Mouse (Mus musculus) heart, postnatal 0 days (tissue): Measurements from ENCODE around the gene Smarce1. TPM values are rescaled to one million over a fixed set of nuclear protein-coding genes. Genes with fewer than 3 reads are reported as not detected.

ENCODE experiments used
- ATAC-seq: fragments of 200-750 bp; cut with Nextera tagmentation; 2 replicates; pipeline ENCODE4 v1.8.0; 2017; ENCODE audit warnings: low read depth, moderate number of reproducible peaks, moderate library complexity; ENCODE audit not compliant: insufficient read depth
- DNase-seq: peaks from one replicate; pipeline ENCODE4 v3.0.0-alpha.2; 2016; ENCODE audit warnings: low spot score
- H3K27ac ChIP-seq: fragments of 300-500 bp; sonication (generic); 2 replicates; pipeline ENCODE4 v1.5.1; 2014; ENCODE audit warnings: low read depth, mild to moderate bottlenecking
- H3K27me3 ChIP-seq: fragments of 300-500 bp; sonication (generic); 2 replicates; pipeline ENCODE4 v1.6.1; 2014; ENCODE audit warnings: low read length, mixed read lengths; ENCODE audit not compliant: control insufficient read depth, insufficient read depth
- H3K36me3 ChIP-seq: fragments of 300-500 bp; sonication (generic); replicated peaks from 2 replicates; pipeline ENCODE4 v1.6.1; 2014; ENCODE audit warnings: low read length, mixed read lengths; ENCODE audit not compliant: control insufficient read depth, insufficient read depth
- H3K4me1 ChIP-seq: fragments of 300-500 bp; sonication (generic); 2 replicates; pipeline ENCODE4 v1.6.1; 2014; ENCODE audit warnings: antibody characterized with exemption; ENCODE audit not compliant: control insufficient read depth, insufficient read depth
- H3K4me2 ChIP-seq: fragments of 300-500 bp; sonication (generic); 2 replicates; pipeline ENCODE4 v1.6.1; 2014; ENCODE audit warnings: low read depth, mild to moderate bottlenecking, low read length, moderate library complexity
- H3K4me3 ChIP-seq: fragments of 300-500 bp; sonication (generic); 2 replicates; pipeline ENCODE4 v1.5.1; 2014; ENCODE audit warnings: low read depth, low read length
- H3K9ac ChIP-seq: fragments of 300-500 bp; sonication (generic); replicated peaks from 2 replicates; pipeline ENCODE4 v1.6.1; 2014; ENCODE audit warnings: low read depth, low read length, mixed read lengths
- H3K9me3 ChIP-seq: fragments of 300-500 bp; sonication (generic); replicated peaks from 2 replicates; pipeline ENCODE4 v1.6.1; 2016; ENCODE audit warnings: low read length; ENCODE audit not compliant: control insufficient read depth
- CTCF ChIP-seq: IDR thresholded peaks from 2 replicates; pipeline ENCODE4 v1.5.1; 2016; ENCODE audit warnings: antibody characterized with exemption, control low read depth, low read depth
- EP300 ChIP-seq: IDR thresholded peaks from 2 replicates; pipeline ENCODE4 v1.6.1; 2016; ENCODE audit warnings: antibody characterized with exemption, low read depth
- WGBS: fragments of 180-500 bp; shearing (Covaris S2); extraction: QIAGEN DNeasy Blood & Tissue Kit; methylation state at CpG from one replicate; pipeline ENCODE4 v1.1.7; 2014; 5-methylcytosine and 5-hydroxymethylcytosine counted together
- polyA plus RNA-seq: library from polyadenylated mRNA; unstranded; fragments of >200 nt; fragmentation: Nextera tagmentation; extraction: Ambion mirVana; gene quantifications from 2 replicates; pipeline ENCODE4 v1.2.1, GENCODE M21; 2015
- total RNA-seq: library from RNA; depleted of rRNA; stranded (reverse); fragments of >200 nt; gene quantifications from 2 replicates; pipeline ENCODE4 v1.2.3, GENCODE M21; 2014; ENCODE audit warnings: low replicate concordance

The Smarce1 gene
- total and polyA plus RNA-seq, 2 experiments from 2014 or later, result 96.9 to 126 TPM

DNA sequence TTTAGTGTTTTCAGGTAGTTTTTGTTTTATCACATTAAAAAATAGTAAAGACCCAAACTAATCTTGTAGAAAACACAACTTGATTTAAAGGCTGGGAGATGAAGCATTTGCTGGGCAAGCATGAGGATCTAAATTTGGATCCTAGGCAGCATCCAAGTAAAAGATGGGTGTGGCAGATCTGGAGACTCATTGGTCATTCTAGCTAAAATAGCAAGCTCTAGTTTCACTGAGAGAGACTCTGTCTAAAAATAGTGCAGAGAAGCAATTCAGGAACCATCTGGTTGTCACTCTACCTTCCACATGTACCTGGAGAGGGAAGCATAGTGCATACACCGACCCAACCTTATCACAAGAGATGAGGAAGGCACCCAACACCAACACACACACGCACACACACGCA is 14.6 kb downstream of the Smarce1 start:
- peak; percentile 75 for DNase-seq
- Histone ChIP-seq H3K36me3 (peaks cover 96% of the 10 kb centered on the region), H3K9me3 (no peaks in the 10 kb centered on the region), H3K27ac (no peak overlapping the region), H3K9ac (no peak overlapping the region), H3K4me3 (no peak overlapping the region), H3K27me3 (no peaks in the 10 kb centered on the region), H3K4me2 (no peak overlapping the region), H3K4me1 (0 out of 2 replicates have a peak, but pooled peaks cover 4% of the 10 kb centered on the region)
- WGBS, result 60% methylated on average over 3 of the region's 3 CpGs
- peak; percentile 55 for ATAC-seq
- no peak for TF ChIP-seq CTCF
- no peak for TF ChIP-seq EP300

DNA sequence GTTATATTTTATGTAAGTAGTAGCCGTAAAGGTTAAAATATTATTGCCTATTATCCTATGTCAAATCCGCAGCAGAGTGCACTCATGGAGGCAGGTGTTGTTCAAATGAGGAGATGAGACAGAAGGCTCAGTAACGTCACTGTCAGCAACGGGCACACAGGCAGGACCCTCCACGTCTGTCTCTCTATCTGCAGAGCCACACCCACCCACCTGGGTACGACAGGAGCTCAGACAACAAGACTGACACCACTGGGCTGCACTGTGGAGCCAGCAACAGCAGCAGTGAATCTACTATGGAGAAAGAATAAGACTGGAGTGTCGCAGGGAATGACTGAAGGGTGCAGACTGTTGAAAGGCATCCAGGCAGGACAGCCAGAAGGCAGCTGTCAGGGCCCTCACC is 18.1 kb downstream of the Smarce1 start:
- Histone ChIP-seq H3K9me3 (no peaks in the 10 kb centered on the region), H3K27me3 (no peaks in the 10 kb centered on the region), H3K9ac (no peak overlapping the region), H3K36me3 (peaks cover 77% of the 10 kb centered on the region), H3K4me1 (0 out of 2 replicates have a peak, but pooled peaks cover 5% of the 10 kb centered on the region), H3K27ac (no peak overlapping the region), H3K4me3 (no peak overlapping the region), H3K4me2 (no peak overlapping the region)
- ATAC-seq, result no peak
- WGBS, result 73% methylated on average over 7 of the region's 7 CpGs
- no peak for DNase-seq
- TF ChIP-seq EP300, result no peak
- no peak for TF ChIP-seq CTCF

DNA sequence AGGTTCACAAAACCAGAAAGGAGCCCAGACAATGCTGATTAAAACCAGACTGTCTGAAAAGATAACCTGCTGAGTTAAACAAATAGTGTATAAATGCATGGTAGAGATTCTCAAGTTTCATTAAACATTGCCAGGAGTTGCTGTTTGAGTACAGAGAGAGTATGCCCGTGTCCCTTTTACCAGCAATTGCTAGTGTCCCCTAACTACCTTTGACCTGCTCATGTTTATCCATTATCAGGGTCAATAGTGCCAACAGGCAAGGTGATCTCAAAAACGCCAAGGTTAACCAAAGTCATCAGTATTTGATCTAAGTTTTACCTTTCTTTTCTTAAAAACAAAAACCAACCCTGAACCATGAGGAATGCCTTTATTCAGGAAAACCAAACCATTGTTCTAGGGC is 18.9 kb downstream of the Smarce1 start:
- no peaks in the 10 kb centered on the region for H3K9me3 ChIP-seq
- DNase-seq (no peak), ATAC-seq (no peak)
- H3K4me1 ChIP-seq, result peaks cover 11% of the 10 kb centered on the region; the same call in 1 of the 2 replicates
- TF ChIP-seq EP300 (no peak), CTCF (no peak)
- WGBS, result 72% methylated on average over 2 of the region's 2 CpGs
- H3K27me3 ChIP-seq, result no peaks in the 10 kb centered on the region
- H3K36me3 ChIP-seq, result peaks cover 70% of the 10 kb centered on the region
- no peak overlapping the region for H3K9ac ChIP-seq
- H3K4me3 ChIP-seq, result no peak overlapping the region
- no peak overlapping the region for H3K4me2 ChIP-seq
- H3K27ac ChIP-seq, result no peak overlapping the region

DNA sequence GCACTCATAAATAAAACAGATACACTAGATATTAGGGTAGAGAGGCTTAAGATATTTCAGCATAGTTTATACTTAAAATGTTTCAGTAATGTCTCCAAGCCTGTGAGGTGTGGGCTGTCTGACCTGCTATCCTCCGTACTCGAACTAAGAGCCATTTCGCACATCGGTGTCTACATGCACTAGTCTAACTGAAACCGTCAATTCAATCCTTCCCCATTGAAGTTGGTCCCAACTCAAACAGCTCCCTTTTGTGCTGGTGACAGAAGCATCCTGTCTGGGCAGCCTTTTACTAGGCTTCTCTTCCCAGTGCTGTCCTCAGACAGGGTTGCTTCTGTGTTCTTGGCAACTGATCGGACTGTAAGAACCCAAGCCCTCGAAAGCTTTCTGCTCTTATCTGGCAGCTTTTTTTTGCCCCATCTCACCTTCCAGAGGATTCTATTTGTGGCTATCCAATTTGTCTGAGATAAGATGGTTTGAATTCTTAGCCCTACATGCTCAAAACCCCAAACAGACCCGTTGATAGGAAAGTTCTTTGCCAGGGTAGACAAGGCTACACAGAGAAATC is 22.6 kb downstream of the Smarce1 start:
- H3K27me3 ChIP-seq, result no peaks in the 10 kb centered on the region

DNA sequence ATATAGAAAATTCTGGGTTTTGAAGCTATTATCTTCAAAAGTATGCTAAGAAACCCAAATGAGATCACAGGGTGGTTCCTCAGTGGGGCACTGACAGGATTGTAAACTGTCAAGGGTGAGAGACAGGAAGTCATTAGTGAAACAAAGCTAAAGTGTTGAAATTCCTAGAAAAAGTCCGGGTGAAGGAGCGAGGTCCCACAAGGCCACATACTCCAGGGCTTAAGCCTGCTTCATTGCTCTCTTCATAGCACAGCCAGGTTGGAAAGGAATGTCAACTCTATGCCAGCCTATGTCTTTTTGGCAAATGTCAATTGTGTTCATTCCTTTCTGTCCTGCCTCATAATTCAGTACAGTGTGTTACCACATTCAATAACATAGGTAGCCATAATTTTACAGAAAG is 23.4 kb downstream of the Smarce1 start:
- H3K27ac ChIP-seq, result peak overlapping the region; percentile 70
- H3K4me1 ChIP-seq, result peaks cover 7% of the 10 kb centered on the region; the same call in 1 of the 2 replicates
- ATAC-seq (no peak; the same call in 1 of the 2 replicates), DNase-seq (no peak)
- TF ChIP-seq CTCF, result no peak
- no peak for TF ChIP-seq EP300
- no peaks in the 10 kb centered on the region for H3K27me3 ChIP-seq
- peaks cover 25% of the 10 kb centered on the region for H3K36me3 ChIP-seq
- WGBS, result 18% methylated on average over 2 of the region's 2 CpGs
- no peak overlapping the region for H3K9ac ChIP-seq
- H3K9me3 ChIP-seq, result no peaks in the 10 kb centered on the region
- no peak overlapping the region for H3K4me3 ChIP-seq
- H3K4me2 ChIP-seq, result no peak overlapping the region

More for the DNA sequence above, 22.6 kb downstream of the Smarce1 start:
- 29% methylated on average over 8 of the region's 8 CpGs for WGBS
- Histone ChIP-seq H3K36me3 (peaks cover 33% of the 10 kb centered on the region), H3K4me2 (peak overlapping the region; percentile 10; the same call in 1 of the 2 replicates), H3K27ac (peak overlapping the region; percentile 70), H3K4me1 (peaks cover 7% of the 10 kb centered on the region; the same call in 1 of the 2 replicates), H3K9me3 (no peaks in the 10 kb centered on the region), H3K4me3 (no peak overlapping the region), H3K9ac (no peak overlapping the region)
- TF ChIP-seq EP300, result no peak
- TF ChIP-seq CTCF, result no peak
- ATAC-seq (peak; percentile 62), DNase-seq (peak; percentile 55)

DNA sequence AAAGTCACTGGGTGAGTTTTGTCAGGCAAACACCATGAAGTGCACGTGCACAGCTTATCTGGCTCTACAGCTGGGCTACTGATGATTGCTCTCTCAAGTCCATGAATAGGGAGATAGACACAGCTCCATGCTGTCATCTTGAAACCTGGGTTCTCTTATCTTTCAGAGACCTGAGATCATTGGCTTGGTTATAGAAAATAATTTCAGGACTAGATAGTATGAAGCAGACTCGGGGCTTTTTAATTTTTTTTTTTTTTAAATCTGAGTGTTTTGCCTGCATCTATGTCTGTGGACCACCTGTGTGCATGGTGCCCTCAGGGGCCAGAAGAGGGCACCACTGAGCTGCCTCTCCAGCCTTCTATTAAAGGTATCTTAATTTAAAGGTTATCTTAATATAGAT is 23.9 kb downstream of the Smarce1 start:
- Histone ChIP-seq H3K4me1 (peaks cover 7% of the 10 kb centered on the region; the same call in 1 of the 2 replicates), H3K36me3 (peaks cover 20% of the 10 kb centered on the region), H3K9me3 (no peaks in the 10 kb centered on the region), H3K27me3 (no peaks in the 10 kb centered on the region), H3K9ac (no peak overlapping the region), H3K4me3 (no peak overlapping the region), H3K4me2 (no peak overlapping the region), H3K27ac (0 out of 2 replicates have a peak overlapping the region, but pooled peaks have one; percentile 70)
- ATAC-seq, result no peak
- WGBS, result 8% methylated on average over 2 of the region's 2 CpGs
- TF ChIP-seq CTCF, result peak; percentile 58
- TF ChIP-seq EP300, result no peak
- peak; percentile 30 for DNase-seq
